Mouse (Mus musculus) heart, embryonic 11.5 days (tissue): ENCODE data around the gene Phldb1. TPM values are rescaled to one million over a fixed set of nuclear protein-coding genes. Genes with fewer than 3 reads are reported as not detected.
"Not testable (repeated sequence)": the region's sequence is repeated elsewhere in the genome, so short reads cannot be mapped to it uniquely, and the experiment has no call there.

Experiments
- ATAC-seq: fragments of 200-750 bp; cut with Nextera tagmentation; replicated peaks from 2 replicates; pipeline ENCODE4 v1.8.0; 2017; ENCODE audit warnings: moderate library complexity; ENCODE audit not compliant: insufficient number of reproducible peaks, low FRiP score, low TSS enrichment
- H3K27ac ChIP-seq: fragments of 300-500 bp; sonication (generic); 2 replicates; pipeline ENCODE4 v1.5.1; 2014; ENCODE audit warnings: mild to moderate bottlenecking, low read depth, low read length
- H3K27me3 ChIP-seq: fragments of 300-500 bp; sonication (generic); 2 replicates; pipeline ENCODE4 v1.6.1; 2014; ENCODE audit warnings: mild to moderate bottlenecking, low read length, mixed read lengths; ENCODE audit not compliant: control insufficient read depth, insufficient read depth
- H3K36me3 ChIP-seq: fragments of 300-500 bp; sonication (generic); 2 replicates; pipeline ENCODE4 v1.6.1; 2014; ENCODE audit warnings: mild to moderate bottlenecking, low read length, moderate library complexity, mixed read lengths; ENCODE audit not compliant: control insufficient read depth, insufficient read depth
- H3K4me1 ChIP-seq: fragments of 300-500 bp; sonication (generic); 2 replicates; pipeline ENCODE4 v1.6.1; 2014; ENCODE audit warnings: low read length; ENCODE audit not compliant: control insufficient read depth, insufficient read depth
- H3K4me2 ChIP-seq: fragments of 300-500 bp; sonication (generic); 2 replicates; pipeline ENCODE4 v1.6.1; 2014; ENCODE audit warnings: mild to moderate bottlenecking, moderate library complexity
- H3K4me3 ChIP-seq: fragments of 300-500 bp; sonication (generic); 2 replicates; pipeline ENCODE4 v1.5.1; 2014; ENCODE audit warnings: low read depth, low read length
- H3K9ac ChIP-seq: fragments of 300-500 bp; sonication (generic); 2 replicates; pipeline ENCODE4 v1.6.1; 2014; ENCODE audit warnings: mild to moderate bottlenecking, low read depth, low read length, moderate library complexity
- H3K9me3 ChIP-seq: fragments of 300-500 bp; sonication (generic); replicated peaks from 2 replicates; pipeline ENCODE4 v1.6.1; 2016; ENCODE audit warnings: low read length; ENCODE audit not compliant: control insufficient read depth
- WGBS: fragments of 180-500 bp; shearing (Covaris S2); extraction: QIAGEN DNeasy Blood & Tissue Kit; methylation state at CpG from one replicate; pipeline ENCODE4 v1.1.7; 2014; ENCODE audit not compliant: insufficient replicate concordance; 5-methylcytosine and 5-hydroxymethylcytosine counted together
- polyA plus RNA-seq: library from polyadenylated mRNA; unstranded; fragments of >200 nt; fragmentation: Nextera tagmentation; extraction: Ambion mirVana; gene quantifications from 2 replicates; pipeline ENCODE4 v1.2.1, GENCODE M21; 2014

Phldb1 gene
- polyA plus RNA-seq, 1 experiment from 2014 or later = 23.6 TPM

DNA sequence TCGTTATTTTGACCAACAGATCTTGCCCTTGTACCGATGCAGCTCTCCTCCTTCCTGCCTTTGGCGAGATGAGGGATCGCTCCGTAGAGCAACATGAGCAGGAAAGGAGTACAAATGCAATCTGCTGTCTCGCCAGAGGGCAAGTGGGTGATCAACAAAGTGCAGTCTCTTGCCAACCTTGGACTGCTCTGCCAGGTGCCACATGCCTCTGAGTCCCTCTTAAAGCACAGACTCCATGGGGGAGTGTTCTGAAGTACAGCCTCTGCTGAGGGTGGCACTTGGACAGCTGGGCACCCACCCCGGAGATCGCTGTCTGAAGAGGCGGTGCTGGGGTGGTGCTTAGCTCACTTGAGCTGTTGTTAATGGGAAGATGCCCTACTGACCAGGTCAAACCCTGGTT is 96.3 kb downstream of the Phldb1 start:
- H3K9me3 ChIP-seq, H3K4me3 ChIP-seq, H3K4me1 ChIP-seq, H3K9ac ChIP-seq, H3K27me3 ChIP-seq, H3K4me2 ChIP-seq, H3K27ac ChIP-seq, ATAC-seq: not testable (repeated sequence)
- peaks cover 38% of the 10 kb centered on the region for H3K36me3 ChIP-seq
- 93% methylated on average over 9 of the region's 9 CpGs for WGBS

DNA sequence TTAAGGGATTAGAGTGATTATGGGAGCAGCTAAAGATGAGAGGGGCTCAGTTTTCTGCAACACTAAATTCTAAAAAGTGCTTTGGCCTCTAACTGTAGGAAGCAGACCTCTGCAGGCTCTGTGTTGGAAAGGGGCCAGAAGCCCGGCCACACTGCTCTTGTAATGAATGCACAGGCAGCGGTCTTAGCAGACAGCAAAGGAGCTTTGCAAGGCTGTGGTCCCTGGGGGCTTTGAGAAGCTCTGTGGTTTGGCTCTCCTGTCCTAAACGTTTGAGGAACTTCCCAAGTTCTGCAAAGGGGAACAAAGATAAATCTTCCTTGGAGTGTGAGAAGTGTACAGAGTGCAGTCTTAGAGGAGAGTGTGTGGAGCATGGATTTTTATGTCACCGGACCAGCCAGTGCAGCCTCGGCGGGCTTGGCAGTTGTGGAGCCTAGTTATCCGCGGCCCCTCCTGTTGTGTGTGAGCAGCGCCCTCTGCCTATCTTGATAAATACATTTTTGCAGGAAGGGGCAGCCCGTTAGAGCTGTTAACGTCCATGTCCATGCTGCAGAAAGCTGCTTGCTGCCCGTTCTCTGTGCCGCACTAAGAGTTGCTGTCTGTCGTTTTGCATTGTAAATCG is 97.3 kb downstream of the Phldb1 start:
- Histone ChIP-seq H3K9ac (no peak overlapping the region), H3K4me2 (no peak overlapping the region), H3K9me3 (no peaks in the 10 kb centered on the region), H3K27me3 (no peaks in the 10 kb centered on the region), H3K4me1 (no peaks in the 10 kb centered on the region), H3K36me3 (peaks cover 43% of the 10 kb centered on the region), H3K4me3 (no peak overlapping the region), H3K27ac (no peak overlapping the region)
- no peak for ATAC-seq
- 81% methylated on average over 15 of the region's 15 CpGs for WGBS

Other genes starting within 250 kb of the Phldb1 start
- gene Cxcr5, start 173.3 kb downstream of the Phldb1 start, polyA plus RNA-seq = 0.06 TPM in 1 of 2 replicates, not detected in the other
- 7.7 and 15.0 TPM in 2 replicates for gene Ddx6, start 130.3 kb downstream of the Phldb1 start, polyA plus RNA-seq
- not detected in 2 replicates for gene Treh, start 62.0 kb downstream of the Phldb1 start, polyA plus RNA-seq
- gene Arcn1, start 32.6 kb upstream of the Phldb1 start, polyA plus RNA-seq = 139 and 168 TPM in 2 replicates
- 71.4 and 72.5 TPM in 2 replicates for gene Ift46, start 32.7 kb upstream of the Phldb1 start, polyA plus RNA-seq
- 0.80 and 0.90 TPM in 2 replicates for gene Tmem25, start 64.1 kb upstream of the Phldb1 start, polyA plus RNA-seq
- gene Ttc36, start 67.9 kb upstream of the Phldb1 start, polyA plus RNA-seq = 0.24 TPM in 1 of 2 replicates, not detected in the other
- 7.3 and 13.9 TPM in 2 replicates for gene Kmt2a, start 146.1 kb upstream of the Phldb1 start, polyA plus RNA-seq
- 943 and 1,030 TPM in 2 replicates for gene Atp5l, start 185.5 kb upstream of the Phldb1 start, polyA plus RNA-seq
- gene Ube4a, start 230.4 kb upstream of the Phldb1 start, polyA plus RNA-seq = 22.7 and 26.5 TPM in 2 replicates
- not detected in 2 replicates for gene Cd3g, start 245.2 kb upstream of the Phldb1 start, polyA plus RNA-seq
- not detected in 2 replicates for gene Cd3d, start 246.6 kb upstream of the Phldb1 start, polyA plus RNA-seq